Mouse (Mus musculus) cerebellum, postnatal 10 days (tissue): ENCODE measurements at regions not wholly inside any gene's neighbourhood (a gene's known extent, or its start where the extent isn't known, plus 50 kb on each side); places are given as distances from the start of the nearest gene placed in this dataset.
"Not testable (repeated sequence)": the region's sequence is repeated elsewhere in the genome, so short reads cannot be mapped to it uniquely, and the experiment has no call there.

Experiments used
- DNase-seq, 2 experiments: peaks; one replicate each; pipeline ENCODE4 v3.0.0; 2021; ENCODE audit warnings: mixed read lengths in 2 of 2

- DNase-seq: no peak
These were observed 347.7 kb downstream of the Cypt12 start for GRCm38 (mm10) chr3:18295921-18296320.

- no peak for DNase-seq
These were observed 350.5 kb downstream of the Cypt12 start for GRCm38 (mm10) chr3:18298699-18299098.

- peak in 1 of 2 experiments; percentile 10 for DNase-seq
These were observed 351.3 kb downstream of the Cypt12 start for GRCm38 (mm10) chr3:18299502-18299901.

- DNase-seq: no peak
These were observed 371.2 kb downstream of the Cypt12 start for GRCm38 (mm10) chr3:18319433-18319832.

- peak; percentile 13 to 16 for DNase-seq
These were observed 385.0 kb downstream of the Cypt12 start for GRCm38 (mm10) chr3:18333182-18333581.

- no peak for DNase-seq
These were observed 391.0 kb downstream of the Cypt12 start for GRCm38 (mm10) chr3:18339189-18339588.

- DNase-seq: no peak
These were observed 393.5 kb downstream of the Cypt12 start for GRCm38 (mm10) chr3:18341757-18342156.

- DNase-seq: no peak
These were observed 430.1 kb downstream of the Cypt12 start for GRCm38 (mm10) chr3:18378014-18379005.

GRCm38 (mm10) chr3:18421886-18422575 lies 473.8 kb downstream of the Cypt12 start:
- DNase-seq: peak; percentile 6

- DNase-seq: no peak
These were observed 480.7 kb downstream of the Cypt12 start for GRCm38 (mm10) chr3:18428908-18429307.

- peak; percentile 31 to 37 for DNase-seq
These were observed 490.6 kb downstream of the Cypt12 start for GRCm38 (mm10) chr3:18438845-18439244.

- DNase-seq: no peak
These were observed 504.2 kb downstream of the Cypt12 start for GRCm38 (mm10) chr3:18452197-18452933.

GRCm38 (mm10) chr3:18453220-18453985 lies 505.2 kb downstream of the Cypt12 start:
- no peak for DNase-seq

- no peak for DNase-seq
These were observed 505.7 kb downstream of the Cypt12 start for GRCm38 (mm10) chr3:18453986-18454291.

- DNase-seq: not testable (repeated sequence)
These were observed 506.5 kb downstream of the Cypt12 start for GRCm38 (mm10) chr3:18454558-18455191.

- DNase-seq: peak; percentile 20 to 22
These were observed 508.0 kb downstream of the Cypt12 start for GRCm38 (mm10) chr3:18456033-18456690.

- DNase-seq: no peak
These were observed 512.1 kb downstream of the Cypt12 start for GRCm38 (mm10) chr3:18460267-18460666.

- DNase-seq: no peak
These were observed 523.6 kb downstream of the Cypt12 start for GRCm38 (mm10) chr3:18471846-18472245.

- no peak for DNase-seq
These were observed 531.3 kb downstream of the Cypt12 start for GRCm38 (mm10) chr3:18479557-18479956.

GRCm38 (mm10) chr3:18482006-18482405 lies 533.8 kb downstream of the Cypt12 start:
- DNase-seq: no peak

- DNase-seq: no peak
These were observed 540.7 kb downstream of the Cypt12 start for GRCm38 (mm10) chr3:18488886-18489285.
